Mouse (Mus musculus): Measurements from ENCODE around the gene Padi2. TPM values are rescaled to one million over a fixed set of nuclear protein-coding genes. Genes with fewer than 3 reads are reported as not detected.

Padi2 gene
- total and polyA plus RNA-seq, 3 experiments = 0.04 TPM; not detected in 2

DNA sequence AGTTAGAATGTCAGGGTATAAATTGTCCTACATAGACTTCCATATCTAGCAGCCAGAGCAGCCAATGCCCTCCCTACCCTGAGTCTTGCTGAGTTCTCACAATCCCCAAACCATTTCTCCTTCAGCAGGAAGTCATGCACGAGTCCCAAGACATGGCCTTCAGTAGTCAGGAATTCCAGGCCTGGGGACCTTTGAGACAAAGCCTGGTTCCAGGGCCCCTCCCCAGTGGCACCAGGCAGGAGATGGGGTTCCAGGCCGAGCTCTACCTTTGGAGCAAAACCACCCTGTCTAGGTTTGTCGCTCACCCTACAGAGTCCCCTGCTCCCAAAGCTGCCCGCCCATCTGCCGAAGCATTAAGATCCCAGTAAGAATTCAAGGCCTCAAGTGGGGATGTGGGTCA lies 10.2 kb downstream of the Padi2 start:
- dilution Hi-C loops (cut with MboI; ENCODE audit: extremely low pct_ligation_motif_present, extremely low pct_unique_long_range_greater_than_20kb, low sequenced_read_pairs) = no loop called here
- in situ Hi-C loops (cut with MboI; ENCODE audit: low pct_ligation_motif_present, low pct_unique_long_range_greater_than_20kb, low sequenced_read_pairs) = no loop called here
- DNase-seq (ENCODE audit: extremely low read depth) = no peak
- Histone ChIP-seq H3K4me2 (ENCODE audit: insufficient read depth, low read depth, poor library complexity, severe bottlenecking) (no peak overlapping the region), H3K9me3 (replicated peaks; ENCODE audit: low read length) (no peaks in the 10 kb centered on the region), H3K9ac (ENCODE audit: insufficient read depth, low read depth) (no peak overlapping the region), H3K4me3 (replicated peaks in 1 of 3; ENCODE audit: low read depth in 2 of 3, low read length in 2 of 3, poor library complexity in 1 of 3) (no peak overlapping the region), H3K27ac (ENCODE audit: insufficient read depth, low read depth) (no peak overlapping the region), H3K79me2 (replicated peaks; ENCODE audit: control insufficient read depth, extremely low read depth, insufficient read depth, poor library complexity, severe bottlenecking) (no peaks in the 10 kb centered on the region), H3K4me1 (ENCODE audit: control insufficient read depth in 1 of 2, insufficient read depth in 2 of 2) (no peaks in the 10 kb centered on the region), H3K36me3 (replicated peaks in 1 of 2; ENCODE audit: control insufficient read depth in 1 of 2, insufficient read depth in 1 of 2, low read length in 1 of 2) (no peaks in the 10 kb centered on the region), H3K27me3 (replicated peaks) (peaks cover 89% of the 10 kb centered on the region)
- TF ChIP-seq CHD2 (IDR thresholded peaks at IDR 0.05; ENCODE audit: low read length) (no peak), PAX5 (IDR thresholded peaks at IDR 0.05; ENCODE audit: low read length) (no peak), HCFC1 (IDR thresholded peaks at IDR 0.05; ENCODE audit: low read depth, low read length) (no peak), MXI1 (IDR thresholded peaks at IDR 0.05; ENCODE audit: low read depth, low read length) (no peak), MEF2A (IDR thresholded peaks at IDR 0.05; ENCODE audit: borderline replicate concordance, low read depth, low read length) (no peak), GABPA (IDR thresholded peaks at IDR 0.05; ENCODE audit: insufficient replicate concordance, low read depth, low read length) (no peak), MAFK (IDR thresholded peaks at IDR 0.05; ENCODE audit: insufficient replicate concordance, low read length) (no peak), TCF12 (IDR thresholded peaks at IDR 0.05; ENCODE audit: low read depth, low read length) (no peak), MAX (IDR thresholded peaks at IDR 0.05; ENCODE audit: low read length) (no peak), ZC3H11A (IDR thresholded peaks at IDR 0.05; ENCODE audit: low read depth, low read length) (no peak), JUN (IDR thresholded peaks at IDR 0.05; ENCODE audit: insufficient read depth, low read depth, low read length) (no peak), ZMIZ1 (IDR thresholded peaks at IDR 0.05; ENCODE audit: low read depth, low read length) (no peak), MYC (IDR thresholded peaks at IDR 0.05; ENCODE audit: low read depth, low read length) (no peak), POLR2A (IDR thresholded peaks at IDR 0.05; ENCODE audit: low read depth, low read length) (no peak), ELF1 (IDR thresholded peaks at IDR 0.05; ENCODE audit: low read depth, low read length) (no peak), POLR2AphosphoS2 (IDR thresholded peaks at IDR 0.05; ENCODE audit: low read depth, low read length) (no peak), KAT2A (IDR thresholded peaks at IDR 0.05; ENCODE audit: insufficient replicate concordance, low read length) (no peak)

DNA sequence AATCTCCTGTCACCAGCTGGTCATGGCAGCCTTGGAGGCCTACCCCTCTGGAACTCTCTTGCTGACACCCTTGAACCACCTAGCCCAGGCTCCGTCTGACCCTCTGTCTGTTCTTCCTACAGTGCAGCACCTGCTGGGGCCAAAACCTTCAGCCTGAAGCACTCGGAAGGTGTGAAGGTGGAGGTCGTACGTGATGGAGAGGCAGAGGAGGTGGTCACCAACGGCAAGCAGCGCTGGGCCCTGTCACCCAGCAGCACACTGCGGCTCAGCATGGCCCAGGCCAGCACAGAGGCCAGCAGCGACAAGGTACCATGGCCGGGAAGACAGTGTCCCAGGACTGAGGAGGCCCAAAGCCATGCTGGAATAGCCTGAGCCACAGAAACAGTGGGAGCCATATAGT lies 11.3 kb downstream of the Padi2 start:
- DNase-seq (ENCODE audit: extremely low read depth) = no peak
- Histone ChIP-seq H3K27ac (ENCODE audit: insufficient read depth, low read depth) (no peak overlapping the region), H3K27me3 (replicated peaks) (peaks cover 89% of the 10 kb centered on the region), H3K4me2 (ENCODE audit: insufficient read depth, low read depth, poor library complexity, severe bottlenecking) (no peak overlapping the region), H3K79me2 (replicated peaks; ENCODE audit: control insufficient read depth, extremely low read depth, insufficient read depth, poor library complexity, severe bottlenecking) (no peaks in the 10 kb centered on the region), H3K36me3 (replicated peaks in 1 of 2; ENCODE audit: control insufficient read depth in 1 of 2, insufficient read depth in 1 of 2, low read length in 1 of 2) (no peaks in the 10 kb centered on the region), H3K4me3 (replicated peaks in 1 of 3; ENCODE audit: low read depth in 2 of 3, low read length in 2 of 3, poor library complexity in 1 of 3) (no peak overlapping the region), H3K9ac (ENCODE audit: insufficient read depth, low read depth) (no peak overlapping the region), H3K4me1 (ENCODE audit: control insufficient read depth in 1 of 2, insufficient read depth in 2 of 2) (no peaks in the 10 kb centered on the region), H3K9me3 (replicated peaks; ENCODE audit: low read length) (no peaks in the 10 kb centered on the region)
- no peak for TF ChIP-seq MAFK (IDR thresholded peaks at IDR 0.05; ENCODE audit: insufficient replicate concordance, low read length)
- no peak for TF ChIP-seq UBTF (IDR thresholded peaks at IDR 0.05; ENCODE audit: low read depth, low read length)
- TF ChIP-seq GABPA (IDR thresholded peaks at IDR 0.05; ENCODE audit: insufficient replicate concordance, low read depth, low read length) = no peak
- TF ChIP-seq NRF1 (IDR thresholded peaks at IDR 0.05; ENCODE audit: low read depth, low read length) = no peak
- no peak for TF ChIP-seq CHD1 (IDR thresholded peaks at IDR 0.05; ENCODE audit: low read depth, low read length)
- TF ChIP-seq BHLHE40 (IDR thresholded peaks at IDR 0.05; ENCODE audit: low read depth, low read length) = no peak
- no peak for TF ChIP-seq SMC3 (IDR thresholded peaks at IDR 0.05; ENCODE audit: low read depth, low read length)
- TF ChIP-seq MEF2A (IDR thresholded peaks at IDR 0.05; ENCODE audit: borderline replicate concordance, low read depth, low read length) = no peak
- TF ChIP-seq ZC3H11A (IDR thresholded peaks at IDR 0.05; ENCODE audit: low read depth, low read length) = no peak
- TF ChIP-seq MAX (IDR thresholded peaks at IDR 0.05; ENCODE audit: low read length) = no peak
- no peak for TF ChIP-seq USF2 (conservative IDR thresholded peaks at IDR 0.05; ENCODE audit: low read depth, low read length)
- no peak for TF ChIP-seq RCOR1 (conservative IDR thresholded peaks at IDR 0.05; ENCODE audit: low read depth, low read length)
- TF ChIP-seq TBP (conservative IDR thresholded peaks at IDR 0.05; ENCODE audit: low read depth, low read length) = no peak
- TF ChIP-seq KAT2A (IDR thresholded peaks at IDR 0.05; ENCODE audit: insufficient replicate concordance, low read length) = no peak
- TF ChIP-seq POLR2AphosphoS2 (IDR thresholded peaks at IDR 0.05; ENCODE audit: low read depth, low read length) = no peak
- TF ChIP-seq TCF12 (IDR thresholded peaks at IDR 0.05; ENCODE audit: low read depth, low read length) = no peak
- no peak for TF ChIP-seq HCFC1 (IDR thresholded peaks at IDR 0.05; ENCODE audit: low read depth, low read length)
- TF ChIP-seq MYC (IDR thresholded peaks at IDR 0.05; ENCODE audit: low read depth, low read length) = no peak
- in situ Hi-C loops (cut with MboI; ENCODE audit: low pct_ligation_motif_present, low pct_unique_long_range_greater_than_20kb, low sequenced_read_pairs) = no loop called here
- dilution Hi-C loops (cut with MboI; ENCODE audit: extremely low pct_ligation_motif_present, extremely low pct_unique_long_range_greater_than_20kb, low sequenced_read_pairs) = no loop called here

Measured in CH12.LX (cell line).